Mouse (Mus musculus): Measurements from ENCODE around the gene Shh. TPM values are rescaled to one million over a fixed set of nuclear protein-coding genes. Genes with fewer than 3 reads are reported as not detected.

Shh gene
- 4.7 and 5.6 TPM in 2 replicates for polyA plus RNA-seq (2016; fragmentation: Nextera tagmentation; extraction: Ambion mirVana)

DNA sequence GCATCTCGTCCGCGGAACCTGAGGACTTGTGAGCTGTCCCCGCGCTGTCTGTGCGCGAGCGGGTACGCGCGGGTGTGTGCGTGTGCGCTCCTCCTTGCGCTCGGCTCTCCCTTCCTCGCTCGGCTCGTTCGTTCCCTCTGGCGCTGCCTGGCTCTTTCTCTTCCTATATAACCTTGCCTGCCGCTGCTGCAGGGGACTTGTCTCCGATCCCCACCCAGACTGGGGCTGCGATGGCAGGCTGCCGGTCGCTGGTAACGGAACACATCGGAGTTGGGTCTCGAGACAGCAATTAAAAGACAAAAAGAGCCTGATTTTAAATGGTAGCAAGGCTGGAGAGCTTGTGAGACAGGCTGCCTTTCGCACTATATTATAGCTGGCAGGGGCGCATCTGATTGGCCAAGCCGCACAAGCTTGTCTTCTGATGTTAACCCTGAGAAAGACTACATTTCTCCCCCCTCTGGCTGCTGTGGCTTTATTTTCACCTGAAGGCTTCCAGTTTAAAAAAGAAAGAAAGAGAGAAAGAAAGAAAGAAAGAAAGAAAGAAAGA, at the start of gene Shh:
Shh (minus strand) TSS at position 497 of the 547 bp plus-strand sequence.
- no peaks in the 10 kb centered on the region for H3K9me3 ChIP-seq (replicated peaks)
- H3K4me3 ChIP-seq, result peak within 1 kb of the TSS; percentile 51
- ATAC-seq (ENCODE audit: low FRiP score), result 0 out of 2 replicates have a peak, but pooled peaks have one; percentile 51
- H3K27me3 ChIP-seq, result peaks cover 90% of the 10 kb centered on the region
- H3K4me2 ChIP-seq (replicated peaks), result peak within 1 kb of the TSS; percentile 93
- peak within 1 kb of the TSS; percentile 51 for H3K9ac ChIP-seq
- no peaks in the 10 kb centered on the region for H3K36me3 ChIP-seq
- WGBS, result under 1% methylated on average over 31 of the region's 31 CpGs
- H3K27ac ChIP-seq, result peak within 1 kb of the TSS; percentile 52
- H3K4me1 ChIP-seq, result peaks cover 38% of the 10 kb centered on the region

DNA sequence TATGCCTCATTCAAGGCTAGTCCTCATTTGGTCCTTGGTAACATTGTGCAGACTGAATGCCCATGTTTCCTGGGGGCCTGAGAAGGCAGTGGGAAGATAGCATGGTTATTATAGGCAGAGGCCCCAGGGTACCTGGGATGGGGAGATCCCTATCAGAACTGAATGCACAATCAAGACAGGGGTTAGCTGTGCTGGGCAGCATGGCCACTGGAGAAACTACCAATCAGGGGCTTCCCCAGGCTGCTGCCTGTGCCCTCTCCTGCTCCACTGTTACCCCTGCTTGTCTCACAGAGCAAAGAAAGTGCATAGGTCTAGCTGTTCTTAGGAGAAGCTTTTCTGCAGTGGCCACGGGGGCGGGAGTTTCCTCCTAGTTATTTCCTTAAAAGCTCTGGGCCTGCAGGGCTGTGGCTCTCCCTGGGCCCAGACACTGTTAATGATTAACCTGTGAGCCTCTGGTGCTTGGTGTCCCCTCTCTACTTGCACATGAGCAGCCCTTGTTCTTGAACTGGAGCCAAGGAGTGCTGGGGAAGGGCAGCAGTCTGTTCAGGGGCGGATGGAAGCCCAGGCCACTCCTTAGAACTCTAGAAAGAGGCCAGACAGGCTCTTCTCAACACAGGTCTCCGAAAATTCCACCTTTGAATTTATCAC, 33.9 kb upstream of the Shh start:
- Histone ChIP-seq H3K4me3 (no peak overlapping the region), H3K4me1 (no peaks in the 10 kb centered on the region), H3K27ac (no peak overlapping the region), H3K27me3 (no peaks in the 10 kb centered on the region), H3K9me3 (replicated peaks) (no peaks in the 10 kb centered on the region), H3K36me3 (no peaks in the 10 kb centered on the region), H3K4me2 (replicated peaks) (no peak overlapping the region), H3K9ac (no peak overlapping the region)
- 62% methylated on average over 4 of the region's 4 CpGs for WGBS
- no peak for ATAC-seq (ENCODE audit: low FRiP score)

GRCm38 (mm10) chr5:28498846-28499245, 31.8 kb upstream of the Shh start:
- ATAC-seq (ENCODE audit: low FRiP score), result no peak
- Histone ChIP-seq H3K9me3 (replicated peaks) (no peaks in the 10 kb centered on the region), H3K27ac (no peak overlapping the region), H3K4me1 (no peaks in the 10 kb centered on the region), H3K9ac (no peak overlapping the region), H3K4me3 (no peak overlapping the region), H3K4me2 (replicated peaks) (no peak overlapping the region), H3K36me3 (no peaks in the 10 kb centered on the region), H3K27me3 (no peaks in the 10 kb centered on the region)
- 97% methylated on average over 4 of the region's 4 CpGs for WGBS

DNA sequence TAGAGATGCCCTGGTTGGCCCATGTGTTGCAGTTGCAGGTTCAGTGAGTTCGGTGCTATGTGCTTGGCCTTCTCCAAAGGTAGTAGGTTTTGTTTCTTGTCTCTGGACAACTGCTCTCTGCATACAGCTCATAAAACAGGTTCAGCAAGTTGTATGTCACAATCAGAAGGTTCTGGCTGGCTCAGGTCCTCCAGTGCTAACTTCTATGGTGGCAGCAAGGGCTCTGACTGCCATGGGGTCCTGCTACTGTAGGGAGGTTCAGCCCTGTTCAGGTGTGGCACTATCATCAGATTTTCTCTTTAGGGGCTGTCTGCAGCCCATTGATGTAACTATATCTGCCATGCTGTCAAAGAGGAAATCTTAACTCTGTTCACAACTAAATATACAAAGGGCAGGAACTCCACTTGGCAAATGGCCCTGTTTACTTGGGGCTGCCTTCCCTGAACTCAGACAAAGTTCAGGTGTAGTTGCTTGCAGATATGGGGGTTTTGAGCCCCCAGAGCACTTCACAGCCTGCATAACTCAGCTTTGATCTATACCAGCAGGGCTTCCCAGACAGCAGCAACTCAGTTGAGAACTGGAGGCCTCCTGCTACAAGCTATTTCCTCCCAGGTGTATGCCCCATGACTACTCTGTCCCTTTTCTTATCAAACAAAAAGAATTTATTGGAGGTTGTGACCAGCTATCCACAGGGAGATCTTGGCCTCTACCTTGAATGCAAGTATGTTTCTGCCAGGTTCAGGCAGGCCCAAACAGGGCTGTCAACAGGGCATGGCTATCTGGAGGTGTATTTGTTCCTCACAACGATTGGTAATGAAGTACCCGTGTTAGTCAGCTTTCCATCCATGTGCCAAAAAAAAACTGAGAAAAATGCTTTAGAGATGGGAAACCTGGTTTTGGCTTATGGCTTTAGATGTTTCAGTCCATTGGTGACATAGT, 28.9 kb upstream of the Shh start:
- no peaks in the 10 kb centered on the region for H3K36me3 ChIP-seq
- no peaks in the 10 kb centered on the region for H3K9me3 ChIP-seq (replicated peaks)
- H3K9ac ChIP-seq, result no peak overlapping the region
- no peak overlapping the region for H3K4me2 ChIP-seq (replicated peaks)
- no peaks in the 10 kb centered on the region for H3K27me3 ChIP-seq
- no peaks in the 10 kb centered on the region for H3K4me1 ChIP-seq
- ATAC-seq (ENCODE audit: low FRiP score), result no peak
- 90% methylated on average over 3 of the region's 3 CpGs for WGBS
- no peak overlapping the region for H3K27ac ChIP-seq
- no peak overlapping the region for H3K4me3 ChIP-seq

DNA sequence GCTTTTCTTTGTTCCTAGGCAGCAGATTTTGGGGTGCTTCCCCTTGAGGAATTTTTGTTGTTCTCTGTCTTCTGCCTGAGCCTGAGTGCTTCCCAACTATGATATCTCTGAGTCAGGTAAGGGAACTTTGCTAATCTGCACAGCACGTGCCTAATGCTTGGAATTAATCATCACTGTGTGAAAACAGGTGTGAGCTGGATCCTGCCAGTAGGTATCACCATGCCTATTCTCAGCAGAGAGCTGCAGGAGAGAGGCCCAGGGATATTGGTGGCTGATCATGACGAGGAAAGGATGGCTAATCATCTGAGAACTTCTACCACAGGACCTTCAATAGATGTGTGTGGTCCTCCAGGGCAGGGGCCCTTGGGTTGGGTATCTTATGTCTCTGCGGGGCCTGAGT, 26.5 kb upstream of the Shh start:
- Histone ChIP-seq H3K4me1 (no peaks in the 10 kb centered on the region), H3K4me2 (replicated peaks) (no peak overlapping the region), H3K4me3 (no peak overlapping the region), H3K36me3 (no peaks in the 10 kb centered on the region), H3K9ac (no peak overlapping the region), H3K9me3 (replicated peaks) (no peaks in the 10 kb centered on the region), H3K27ac (no peak overlapping the region), H3K27me3 (no peaks in the 10 kb centered on the region)
- no peak for ATAC-seq (ENCODE audit: low FRiP score)
- WGBS, result 74% methylated on average over 3 of the region's 3 CpGs

DNA sequence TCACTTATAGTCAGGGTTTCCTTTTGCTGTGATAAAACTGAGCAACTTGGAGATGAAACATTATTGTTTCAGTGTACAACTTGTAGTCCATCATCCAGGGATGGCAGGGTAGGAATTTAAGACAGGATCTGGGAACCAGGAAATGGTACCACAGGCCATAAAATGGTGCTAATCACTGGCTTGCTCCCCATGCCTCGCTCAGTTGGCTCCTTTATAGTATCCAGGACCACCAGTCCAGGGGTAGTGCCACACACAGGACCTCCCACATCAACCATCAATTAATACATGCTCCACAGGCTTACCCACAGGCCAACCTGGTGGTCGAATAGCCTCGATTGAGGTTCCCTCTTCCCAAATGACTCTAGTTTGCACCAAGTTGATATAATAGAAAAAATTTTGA, 15.9 kb upstream of the Shh start:
- no peak overlapping the region for H3K4me3 ChIP-seq
- H3K27ac ChIP-seq, result no peak overlapping the region
- ATAC-seq (ENCODE audit: low FRiP score), result no peak
- peaks cover 6% of the 10 kb centered on the region; the same call in 1 of the 2 replicates for H3K27me3 ChIP-seq
- H3K36me3 ChIP-seq, result no peaks in the 10 kb centered on the region
- H3K4me1 ChIP-seq, result no peaks in the 10 kb centered on the region
- 75% methylated on average over 3 of the region's 3 CpGs for WGBS
- H3K4me2 ChIP-seq (replicated peaks), result no peak overlapping the region
- no peak overlapping the region for H3K9ac ChIP-seq
- H3K9me3 ChIP-seq (replicated peaks), result no peaks in the 10 kb centered on the region

DNA sequence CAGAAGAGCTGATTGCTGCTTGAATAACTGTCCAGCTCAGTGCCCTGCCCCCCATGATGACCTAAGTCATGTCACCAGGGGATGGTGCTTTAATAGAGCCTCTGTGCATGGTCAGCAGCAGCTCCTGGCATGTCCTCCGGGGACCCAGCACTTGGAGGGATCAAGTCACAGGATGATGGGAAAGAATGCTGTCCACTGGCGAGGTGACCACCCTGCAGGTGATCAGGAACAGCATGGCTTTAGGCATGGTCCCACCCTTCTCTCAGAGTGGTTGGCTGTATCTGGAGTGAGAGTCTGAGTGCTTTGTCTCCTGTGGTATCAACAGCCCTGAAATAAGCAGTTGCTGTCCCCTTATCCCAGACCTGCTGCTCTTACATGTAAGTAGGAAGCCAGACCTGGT, 14.7 kb upstream of the Shh start:
- no peak for ATAC-seq (ENCODE audit: low FRiP score)
- no peak overlapping the region for H3K27ac ChIP-seq
- H3K4me3 ChIP-seq, result no peak overlapping the region
- no peaks in the 10 kb centered on the region for H3K36me3 ChIP-seq
- peaks cover 6% of the 10 kb centered on the region; the same call in 1 of the 2 replicates for H3K27me3 ChIP-seq
- H3K9ac ChIP-seq, result no peak overlapping the region
- H3K4me1 ChIP-seq, result no peaks in the 10 kb centered on the region
- H3K4me2 ChIP-seq (replicated peaks), result no peak overlapping the region
- WGBS, result 74% methylated on average over 2 of the region's 2 CpGs
- no peaks in the 10 kb centered on the region for H3K9me3 ChIP-seq (replicated peaks)

DNA sequence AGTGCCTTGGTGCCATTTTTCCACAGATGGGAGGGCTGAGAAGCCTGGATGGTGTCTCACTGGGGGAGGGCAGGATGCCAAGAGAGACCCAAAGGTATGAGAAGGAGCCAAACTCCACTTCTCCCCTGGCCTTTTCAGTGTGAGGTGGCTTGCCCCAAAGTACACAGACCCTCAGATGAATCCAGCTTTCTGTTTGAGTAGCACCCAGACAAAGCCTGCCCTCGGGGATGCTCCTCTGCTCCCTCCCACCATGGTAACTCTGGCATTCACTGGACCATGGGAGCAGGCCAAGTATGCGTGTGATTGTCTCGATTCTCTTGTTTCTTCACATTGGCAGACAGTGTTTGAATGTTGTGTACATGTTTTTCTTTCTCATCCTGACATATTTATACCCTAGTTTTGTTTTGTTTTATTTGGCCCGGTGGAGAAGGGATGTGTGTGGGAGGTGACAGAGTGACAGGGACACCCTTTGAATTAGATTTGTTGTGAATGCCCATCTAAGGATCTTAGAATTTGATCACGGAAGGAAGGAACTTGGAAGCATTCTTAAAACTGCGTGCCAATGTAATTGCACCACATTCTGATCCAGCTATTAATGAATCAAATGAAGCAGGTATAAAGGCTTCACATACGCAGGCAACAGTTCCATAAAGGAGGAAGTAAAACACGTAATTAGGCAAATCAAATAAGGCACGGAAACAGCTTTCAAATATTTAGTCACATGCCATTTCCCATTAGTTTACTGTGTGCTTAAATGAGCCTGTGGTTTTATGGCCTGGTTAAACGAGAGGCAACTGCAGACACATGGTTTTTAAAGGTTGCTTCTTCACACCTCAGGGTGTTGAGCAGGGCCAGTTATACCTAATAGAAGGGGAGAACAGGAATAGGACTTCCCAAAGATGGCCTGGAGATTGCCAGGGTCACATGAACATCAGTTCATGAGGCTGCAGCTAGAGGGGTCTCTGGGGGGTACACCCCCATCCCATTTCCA, 9.6 kb upstream of the Shh start:
- H3K9me3 ChIP-seq (replicated peaks), result no peaks in the 10 kb centered on the region
- H3K27me3 ChIP-seq, result peaks cover 6% of the 10 kb centered on the region; the same call in 1 of the 2 replicates
- no peaks in the 10 kb centered on the region for H3K36me3 ChIP-seq
- no peaks in the 10 kb centered on the region for H3K4me1 ChIP-seq
- H3K27ac ChIP-seq, result no peak overlapping the region
- ATAC-seq (ENCODE audit: low FRiP score), result no peak
- H3K9ac ChIP-seq, result no peak overlapping the region
- WGBS, result 66% methylated on average over 10 of the region's 10 CpGs
- H3K4me3 ChIP-seq, result no peak overlapping the region
- H3K4me2 ChIP-seq (replicated peaks), result no peak overlapping the region

DNA sequence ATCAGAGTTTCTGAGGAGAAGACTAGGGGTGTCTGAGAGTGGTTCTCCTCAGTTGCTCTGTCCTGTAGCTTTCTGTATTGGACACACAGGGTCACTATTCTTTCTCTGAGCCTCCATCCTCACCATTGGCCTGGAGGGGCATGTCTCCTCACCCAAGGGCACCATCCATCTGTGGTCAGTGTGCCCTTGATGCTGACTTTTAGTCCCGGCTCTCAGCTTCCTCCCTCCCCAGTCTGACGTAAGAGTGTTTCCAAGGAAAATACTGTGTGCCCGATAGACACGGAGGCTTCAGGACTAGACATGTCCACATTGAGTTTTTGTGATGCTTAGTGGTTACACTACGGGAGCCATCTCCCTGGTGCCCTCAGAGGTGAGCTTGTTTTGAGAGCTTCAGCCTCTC, 6.5 kb upstream of the Shh start:
- no peaks in the 10 kb centered on the region for H3K4me1 ChIP-seq
- peaks cover 23% of the 10 kb centered on the region for H3K27me3 ChIP-seq
- H3K36me3 ChIP-seq, result no peaks in the 10 kb centered on the region
- no peak overlapping the region for H3K4me2 ChIP-seq (replicated peaks)
- H3K4me3 ChIP-seq, result no peak overlapping the region
- no peak overlapping the region for H3K27ac ChIP-seq
- no peak overlapping the region for H3K9ac ChIP-seq
- WGBS, result 87% methylated on average over 5 of the region's 5 CpGs
- H3K9me3 ChIP-seq (replicated peaks), result no peaks in the 10 kb centered on the region
- ATAC-seq (ENCODE audit: low FRiP score), result no peak

GRCm38 (mm10) chr5:28469525-28470202, 2.6 kb upstream of the Shh start:
- Histone ChIP-seq H3K4me1 (peaks cover 14% of the 10 kb centered on the region), H3K9me3 (replicated peaks) (no peaks in the 10 kb centered on the region), H3K4me2 (replicated peaks) (no peak overlapping the region), H3K4me3 (no peak overlapping the region), H3K27ac (no peak overlapping the region), H3K36me3 (no peaks in the 10 kb centered on the region), H3K9ac (no peak overlapping the region), H3K27me3 (peaks cover 62% of the 10 kb centered on the region)
- WGBS, result 8% methylated on average over 9 of the region's 9 CpGs
- no peak for ATAC-seq (ENCODE audit: low FRiP score)

- no peaks in the 10 kb centered on the region for H3K36me3 ChIP-seq
- 1% methylated on average over 14 of the region's 15 CpGs for WGBS
- H3K9ac ChIP-seq, result peak overlapping the region; percentile 51
- peak overlapping the region; percentile 51 for H3K4me3 ChIP-seq
- peaks cover 38% of the 10 kb centered on the region for H3K4me1 ChIP-seq
- peak overlapping the region; percentile 93 for H3K4me2 ChIP-seq (replicated peaks)
- H3K27me3 ChIP-seq, result peaks cover 95% of the 10 kb centered on the region
- ATAC-seq (ENCODE audit: low FRiP score), result no peak
- peak overlapping the region; percentile 52 for H3K27ac ChIP-seq
- no peaks in the 10 kb centered on the region for H3K9me3 ChIP-seq (replicated peaks)
These were observed 705 bp downstream of the Shh start for GRCm38 (mm10) chr5:28466351-28466750.
